Mouse (Mus musculus) stomach, embryonic 14.5 days (tissue): ENCODE data around the gene Rin2. TPM values are rescaled to one million over a fixed set of nuclear protein-coding genes. Genes with fewer than 3 reads are reported as not detected.
"Not testable (repeated sequence)": the region's sequence is repeated elsewhere in the genome, so short reads cannot be mapped to it uniquely, and the experiment has no call there.

Experiments used
- ATAC-seq: fragments of 200-750 bp; cut with Nextera tagmentation; 2 replicates; pipeline ENCODE4 v1.8.0; 2017; ENCODE audit warnings: low read depth, moderate TSS enrichment; ENCODE audit not compliant: insufficient number of reproducible peaks, insufficient read depth, low FRiP score
- H3K27ac ChIP-seq: fragments of 300-500 bp; sonication (generic); 2 replicates; pipeline ENCODE4 v1.5.1; 2014; ENCODE audit warnings: mild to moderate bottlenecking, low read length, moderate library complexity, mixed read lengths
- H3K27me3 ChIP-seq: fragments of 300-500 bp; sonication (generic); 2 replicates; pipeline ENCODE4 v1.6.1; 2014; ENCODE audit warnings: low read length, control low read depth, mixed read lengths; ENCODE audit not compliant: control insufficient read depth, insufficient read depth
- H3K36me3 ChIP-seq: fragments of 300-500 bp; sonication (generic); 2 replicates; pipeline ENCODE4 v1.6.1; 2014; ENCODE audit warnings: mild to moderate bottlenecking, control low read depth, low read length, moderate library complexity, mixed read lengths; ENCODE audit not compliant: control insufficient read depth, insufficient read depth
- H3K4me1 ChIP-seq: fragments of 300-500 bp; sonication (generic); 2 replicates; pipeline ENCODE4 v1.6.1; 2014; ENCODE audit warnings: low read length, control low read depth, mixed read lengths; ENCODE audit not compliant: control insufficient read depth, insufficient read depth
- H3K4me2 ChIP-seq: fragments of 300-500 bp; sonication (generic); replicated peaks from 2 replicates; pipeline ENCODE4 v1.6.1; 2014; ENCODE audit warnings: low read depth, low read length, control low read depth
- H3K4me3 ChIP-seq: fragments of 300-500 bp; sonication (generic); 2 replicates; pipeline ENCODE4 v1.5.1; 2014; ENCODE audit warnings: low read depth, low read length, control low read depth
- H3K9ac ChIP-seq: fragments of 300-500 bp; sonication (generic); replicated peaks from 2 replicates; pipeline ENCODE4 v1.6.1; 2014; ENCODE audit warnings: low read depth, mild to moderate bottlenecking, control low read depth, low read length, moderate library complexity, mixed read lengths
- H3K9me3 ChIP-seq: fragments of 300-500 bp; sonication (generic); 2 replicates; pipeline ENCODE4 v1.6.1; 2016; ENCODE audit warnings: low read depth, low read length, control low read depth; ENCODE audit not compliant: control insufficient read depth
- WGBS: fragments of 180-500 bp; shearing (Covaris S2); extraction: QIAGEN DNeasy Blood & Tissue Kit; methylation state at CpG from one replicate; pipeline ENCODE4 v1.1.7; 2014; 5-methylcytosine and 5-hydroxymethylcytosine counted together
- polyA plus RNA-seq: library from polyadenylated mRNA; unstranded; fragments of >200 nt; fragmentation: Nextera tagmentation; extraction: Ambion mirVana; gene quantifications from 2 replicates; pipeline ENCODE4 v1.2.1, GENCODE M21; 2014

Gene Rin2
- polyA plus RNA-seq, 1 experiment from 2014 or later = 38.0 TPM

- Histone ChIP-seq H3K4me3 (no peak overlapping the region), H3K4me1 (peaks cover 12% of the 10 kb centered on the region), H3K36me3 (peaks cover 11% of the 10 kb centered on the region), H3K9ac (no peak overlapping the region), H3K27ac (no peak overlapping the region), H3K27me3 (no peaks in the 10 kb centered on the region), H3K9me3 (no peaks in the 10 kb centered on the region), H3K4me2 (no peak overlapping the region)
- WGBS = 74% methylated on average over 2 of the region's 2 CpGs
- ATAC-seq = no peak
These were observed 215.6 kb downstream of the Rin2 start for GRCm38 (mm10) chr2:145890571-145890970.

DNA sequence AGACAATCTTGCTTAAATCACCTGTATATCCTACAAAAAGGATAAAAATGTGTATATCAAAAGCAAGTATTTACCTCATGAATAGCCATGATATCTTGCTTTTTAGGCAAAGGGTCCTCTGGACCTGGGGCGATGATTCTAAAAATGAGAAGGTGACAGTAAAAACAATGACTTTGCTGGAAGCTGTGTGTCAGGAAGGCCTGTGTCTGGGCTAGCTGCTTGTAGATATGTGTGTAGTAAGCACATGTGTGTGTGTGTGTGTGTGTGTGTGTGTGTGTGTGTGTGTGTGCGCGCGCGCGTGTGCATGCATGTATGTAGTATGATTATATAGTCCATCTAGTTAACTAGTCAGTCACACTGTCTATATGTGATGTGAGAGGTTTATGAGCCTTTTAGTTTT is 218.7 kb downstream of the Rin2 start:
- no peaks in the 10 kb centered on the region for H3K9me3 ChIP-seq

DNA sequence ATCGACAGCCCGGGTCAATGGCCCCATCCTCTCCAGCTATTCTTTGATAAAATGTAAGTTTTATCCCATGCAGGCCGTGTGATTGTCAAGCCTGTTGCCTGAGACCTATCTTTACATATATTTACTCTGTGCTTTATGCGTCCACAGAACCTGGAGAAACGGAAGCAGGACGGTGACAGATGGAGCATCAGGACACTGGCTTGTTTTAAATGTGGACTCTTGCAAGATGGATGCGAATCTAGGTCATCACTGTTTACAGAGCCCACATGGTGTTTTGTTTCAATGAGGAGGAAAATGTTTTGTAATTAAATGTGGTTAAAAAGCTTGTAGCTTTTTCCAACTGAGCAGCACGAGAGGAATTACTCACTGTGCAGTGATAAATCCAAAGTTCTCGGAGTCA is 223.1 kb downstream of the Rin2 start:
- Histone ChIP-seq H3K27ac (no peak overlapping the region), H3K9ac (no peak overlapping the region), H3K36me3 (no peaks in the 10 kb centered on the region), H3K4me2 (no peak overlapping the region), H3K27me3 (no peaks in the 10 kb centered on the region), H3K4me1 (no peaks in the 10 kb centered on the region), H3K4me3 (no peak overlapping the region), H3K9me3 (no peaks in the 10 kb centered on the region)
- ATAC-seq = no peak
- 48% methylated on average over 9 of the region's 9 CpGs for WGBS

More for the DNA sequence above, 218.7 kb downstream of the Rin2 start:
- Histone ChIP-seq H3K9ac (no peak overlapping the region), H3K4me2 (no peak overlapping the region), H3K4me1 (no peaks in the 10 kb centered on the region), H3K27me3 (no peaks in the 10 kb centered on the region), H3K36me3 (no peaks in the 10 kb centered on the region), H3K27ac (no peak overlapping the region), H3K4me3 (no peak overlapping the region)
- no peak for ATAC-seq
- 97% methylated on average over 6 of the region's 6 CpGs for WGBS

DNA sequence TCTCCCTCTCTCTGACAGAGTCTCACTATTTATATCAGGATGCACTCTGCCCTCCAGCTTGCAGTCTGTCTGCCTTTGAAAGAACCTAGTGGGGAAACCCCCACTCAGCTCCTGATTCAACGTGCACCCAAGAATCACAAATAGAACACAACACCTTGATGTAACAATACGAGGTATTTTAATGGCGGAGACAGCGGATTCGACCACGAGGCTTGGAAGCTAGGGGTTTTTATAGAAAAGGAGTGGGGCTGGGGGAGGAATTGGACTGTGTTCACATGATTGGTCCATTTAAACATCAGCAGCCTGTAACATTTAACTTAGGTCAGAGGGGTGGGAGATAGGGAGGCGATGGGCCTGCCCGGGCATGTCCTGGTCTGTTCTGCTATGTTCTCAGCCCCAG is 225.3 kb downstream of the Rin2 start:
- not testable (repeated sequence) for ATAC-seq, H3K36me3 ChIP-seq, H3K27ac ChIP-seq, H3K4me2 ChIP-seq, H3K9ac ChIP-seq, H3K9me3 ChIP-seq, H3K27me3 ChIP-seq, H3K4me3 ChIP-seq
- H3K4me1 ChIP-seq = peaks cover 12% of the 10 kb centered on the region; the same call in 1 of the 2 replicates
- 63% methylated on average over 7 of the region's 8 CpGs for WGBS

GRCm38 (mm10) chr2:145901861-145902260 is 226.8 kb downstream of the Rin2 start, which contains the start of gene Naa20:
Gene Naa20 (plus strand): TSS chr2:145902099.
- Histone ChIP-seq H3K9ac (no peak within 1 kb of the TSS; the same call in 1 of the 2 replicates), H3K4me3 (peak within 1 kb of the TSS; percentile 94), H3K4me1 (peaks cover 12% of the 10 kb centered on the region; the same call in 1 of the 2 replicates), H3K36me3 (no peaks in the 10 kb centered on the region; the same call in 1 of the 2 replicates), H3K4me2 (peak within 1 kb of the TSS; percentile 42), H3K27ac (no peak within 1 kb of the TSS; the same call in 1 of the 2 replicates), H3K27me3 (no peaks in the 10 kb centered on the region), H3K9me3 (no peaks in the 10 kb centered on the region)
- ATAC-seq = no peak
- WGBS = 83% methylated on average over 6 of the region's 6 CpGs

GRCm38 (mm10) chr2:145903061-145903901 is 228.3 kb downstream of the Rin2 start:
- peaks cover 12% of the 10 kb centered on the region; the same call in 1 of the 2 replicates for H3K4me1 ChIP-seq
- ATAC-seq = peak; percentile 96
- H3K36me3 ChIP-seq = no peaks in the 10 kb centered on the region; the same call in 1 of the 2 replicates
- H3K27me3 ChIP-seq = no peaks in the 10 kb centered on the region
- under 1% methylated on average over 68 of the region's 68 CpGs for WGBS
- peak overlapping the region; percentile 94 for H3K4me3 ChIP-seq
- H3K4me2 ChIP-seq = peak overlapping the region; percentile 42
- H3K9ac ChIP-seq = peak overlapping the region; percentile 96
- peak overlapping the region; percentile 84 for H3K27ac ChIP-seq
- H3K9me3 ChIP-seq = no peaks in the 10 kb centered on the region

GRCm38 (mm10) chr2:145903983-145904616 is 229.1 kb downstream of the Rin2 start:
- Histone ChIP-seq H3K4me1 (peaks cover 12% of the 10 kb centered on the region; the same call in 1 of the 2 replicates), H3K36me3 (peaks cover 5% of the 10 kb centered on the region), H3K9ac (peak overlapping the region; percentile 96), H3K4me2 (peak overlapping the region; percentile 41), H3K4me3 (peak overlapping the region; percentile 94), H3K9me3 (no peaks in the 10 kb centered on the region), H3K27ac (no peak overlapping the region), H3K27me3 (no peaks in the 10 kb centered on the region)
- no peak for ATAC-seq
- 30% methylated on average over 12 of the region's 12 CpGs for WGBS

DNA sequence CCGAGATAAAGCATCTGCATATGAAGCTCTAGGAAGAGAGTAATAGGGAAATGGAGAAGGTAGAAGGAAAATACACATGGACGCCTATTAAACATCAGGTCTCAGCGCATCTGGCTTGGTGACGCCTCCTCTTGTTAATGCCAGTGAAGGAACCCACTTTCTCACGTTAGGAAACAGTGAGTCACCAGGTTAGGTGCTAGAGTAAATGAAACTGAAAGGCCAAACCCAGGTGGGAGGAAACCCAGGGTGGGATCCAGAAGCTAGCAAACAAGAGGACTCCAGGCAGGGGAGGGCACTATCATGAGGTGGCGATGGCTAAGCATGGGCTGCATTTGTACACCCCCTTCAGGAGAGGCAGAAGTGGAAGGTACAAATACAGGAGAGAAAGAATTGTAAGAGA is 230.1 kb downstream of the Rin2 start:
- no peak overlapping the region for H3K4me3 ChIP-seq
- peaks cover 13% of the 10 kb centered on the region for H3K36me3 ChIP-seq
- H3K27ac ChIP-seq = no peak overlapping the region
- H3K4me1 ChIP-seq = peaks cover 12% of the 10 kb centered on the region; the same call in 1 of the 2 replicates
- no peak overlapping the region for H3K4me2 ChIP-seq
- WGBS = 80% methylated on average over 6 of the region's 6 CpGs
- no peak; the same call in 1 of the 2 replicates for ATAC-seq
- no peaks in the 10 kb centered on the region for H3K27me3 ChIP-seq
- H3K9me3 ChIP-seq = no peaks in the 10 kb centered on the region
- no peak overlapping the region for H3K9ac ChIP-seq
